Mouse (Mus musculus): ENCODE measurements around the gene Klk1b4.
"Not testable (repeated sequence)": the region's sequence is repeated elsewhere in the genome, so short reads cannot be mapped to it uniquely, and the experiment has no call there.

The Klk1b4 gene

DNA sequence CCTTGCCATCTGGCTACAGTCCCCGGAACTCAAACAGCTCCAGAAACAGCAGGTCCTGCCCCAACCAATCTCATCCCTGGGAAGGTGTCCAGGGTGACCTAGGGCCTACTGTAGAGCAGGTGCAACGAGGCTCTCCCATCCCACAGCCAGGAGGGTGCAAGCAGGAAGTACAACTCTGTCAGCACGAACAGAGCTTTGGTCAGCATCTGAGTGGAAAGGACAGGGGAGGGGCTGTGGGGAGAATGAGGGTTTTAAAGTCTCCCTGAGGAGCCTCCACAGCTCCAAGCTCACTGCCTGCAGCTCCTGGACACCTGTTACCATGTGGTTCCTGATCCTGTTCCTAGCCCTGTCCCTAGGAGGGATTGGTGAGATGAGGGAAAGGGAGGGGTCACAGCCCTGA, at the start of gene Klk1b4:
Gene Klk1b4, plus strand, starts transcription at position 301 of the 400 bp plus-strand sequence.
- DNase-seq, result not testable (repeated sequence)

- DNase-seq, result no peak
Observed at GRCm38 (mm10) chr7:44179299-44180045, 27.8 kb upstream of the Klk1b4 start.

- DNase-seq, result not testable (repeated sequence)
Observed at GRCm38 (mm10) chr7:44186516-44186915, 20.7 kb upstream of the Klk1b4 start.

GRCm38 (mm10) chr7:44187936-44188335, 19.3 kb upstream of the Klk1b4 start, which contains the start of gene Klk1b24:
Klk1b24 (plus strand) TSS chr7:44188236.
- not testable (repeated sequence) for DNase-seq

DNA sequence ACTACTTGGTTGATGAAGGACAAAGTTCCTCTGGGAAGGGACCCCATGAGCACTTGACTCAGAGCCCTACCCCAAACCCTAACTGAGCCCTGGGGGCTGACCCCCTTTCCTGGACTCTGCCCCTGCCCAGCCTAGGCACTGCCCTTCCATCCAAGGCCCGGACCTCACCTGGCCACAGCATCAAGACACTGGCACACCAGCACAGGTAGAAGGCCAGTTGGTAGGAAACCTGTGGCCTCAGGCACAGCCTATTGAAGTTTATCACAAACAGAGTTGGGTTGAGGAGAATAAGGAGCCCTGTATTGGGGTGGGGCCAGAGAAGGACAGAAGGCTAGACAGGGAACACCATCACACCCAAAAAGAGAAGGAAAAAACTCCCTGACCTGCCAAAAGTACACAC, 13.8 kb upstream of the Klk1b4 start:
- DNase-seq, result not testable (repeated sequence)

DNA sequence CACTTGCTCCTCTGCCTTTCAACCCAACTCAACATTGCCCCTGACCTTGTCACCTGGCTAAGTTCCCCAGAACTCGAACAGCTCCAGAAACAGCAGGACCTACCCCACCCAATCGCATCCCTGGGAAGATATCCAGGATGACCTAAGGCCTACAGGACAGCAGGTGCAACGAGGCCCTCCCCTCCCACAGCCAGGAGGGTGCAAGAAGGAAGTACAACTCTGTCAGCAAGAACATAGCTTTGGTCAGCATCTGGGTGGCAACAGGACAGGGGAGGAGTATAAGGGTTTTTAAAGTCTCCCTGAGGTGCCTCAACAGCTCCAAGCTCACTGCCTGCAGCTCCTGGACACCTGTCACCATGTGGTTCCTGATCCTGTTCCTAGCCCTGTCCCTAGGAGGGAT, 9.3 kb upstream of the Klk1b4 start, which contains the start of gene Klk1b3:
Gene Klk1b3, plus strand, starts transcription at position 301 of the 400 bp plus-strand sequence.
- no peak for DNase-seq

- no peak for DNase-seq
Observed at GRCm38 (mm10) chr7:44208307-44208706, 1.1 kb downstream of the Klk1b4 start.

DNA sequence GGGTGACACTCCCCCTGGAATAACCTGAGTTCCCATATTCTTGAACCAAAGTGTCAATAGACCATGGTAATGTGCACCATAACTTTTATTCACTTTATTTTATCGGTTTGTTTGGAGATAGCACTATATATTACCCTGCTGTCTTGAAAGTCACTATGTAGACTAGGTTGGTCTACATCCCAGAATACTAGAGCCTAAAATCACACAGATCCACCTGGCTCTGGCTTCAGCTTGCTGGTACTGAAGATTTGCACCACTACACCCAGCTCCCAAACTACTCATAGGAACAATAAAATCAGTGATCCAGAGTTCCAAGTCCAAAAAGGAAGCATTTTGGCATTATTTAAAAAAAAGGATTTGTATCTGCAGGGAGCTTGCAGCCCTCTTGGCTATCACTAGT, 8.4 kb downstream of the Klk1b4 start, which contains the start of gene Klk1b5:
Gene Klk1b5, plus strand, starts transcription at position 301 of the 400 bp plus-strand sequence.
- no peak for DNase-seq

GRCm38 (mm10) chr7:44221601-44222000, 14.4 kb downstream of the Klk1b4 start:
- DNase-seq, result not testable (repeated sequence)

DNA sequence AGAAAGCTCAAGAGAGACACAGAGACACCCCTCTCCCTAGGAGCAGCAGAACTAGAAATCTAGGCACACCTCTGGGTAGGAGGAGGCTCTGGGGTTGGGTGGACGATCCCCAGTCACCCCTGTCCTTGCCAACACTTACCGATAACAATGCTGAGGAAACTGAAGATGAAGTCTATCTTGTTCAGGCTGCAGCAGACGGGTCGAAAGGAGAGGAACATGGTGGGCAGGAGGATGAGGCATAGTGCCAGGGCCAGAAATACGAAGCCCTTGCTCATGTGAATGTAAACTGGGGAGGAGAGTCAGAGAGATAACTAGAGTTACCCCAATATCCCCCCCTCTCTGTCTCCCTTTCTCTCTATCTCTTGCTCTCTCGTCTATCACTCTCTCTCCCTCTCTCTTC, 15.1 kb downstream of the Klk1b4 start:
- not testable (repeated sequence) for DNase-seq

DNA sequence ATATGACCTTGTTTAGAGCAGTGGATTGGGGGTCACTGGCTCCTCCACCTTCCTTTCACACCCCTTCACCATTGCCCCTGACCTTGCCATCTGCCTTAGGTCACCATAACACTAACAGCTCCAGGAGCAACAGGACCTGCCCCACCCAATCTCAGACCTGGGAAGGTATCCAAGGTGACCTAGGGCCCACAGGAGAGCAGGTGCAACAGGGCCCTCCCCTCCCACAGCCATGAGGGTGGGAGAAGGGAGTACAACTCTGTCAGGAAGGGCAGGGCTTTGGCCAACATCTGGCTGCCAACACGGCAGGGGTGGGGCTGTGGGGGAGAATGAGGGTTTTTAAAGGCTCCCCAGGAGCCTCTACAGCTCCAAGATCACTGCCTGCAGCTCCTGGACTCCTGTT, 17.8 kb downstream of the Klk1b4 start, which contains the start of gene Klk1:
Gene Klk1, plus strand, starts transcription at position 285 of the 400 bp plus-strand sequence.
- DNase-seq, result no peak

DNA sequence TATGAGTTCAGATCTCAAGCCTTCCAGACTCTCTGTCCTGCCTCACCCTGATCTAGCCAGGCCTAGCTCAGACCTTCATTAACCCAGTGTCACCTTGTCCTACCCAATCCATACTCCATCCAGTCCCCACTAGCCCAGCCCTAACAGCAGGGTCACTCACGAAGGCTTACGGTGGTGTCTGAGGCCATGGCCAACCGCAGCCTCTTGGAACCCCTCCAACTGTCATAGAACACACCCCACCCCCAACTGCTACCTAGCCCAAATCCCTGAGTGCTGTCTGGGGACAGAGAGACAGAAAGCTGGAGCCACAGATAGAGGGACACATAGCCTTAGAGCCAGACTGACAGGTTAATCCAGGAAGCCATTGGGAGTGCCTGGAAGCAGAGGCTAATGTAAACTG, 28.7 kb downstream of the Klk1b4 start, which contains the start of gene Gm36864:
Gene Gm36864, plus strand, starts transcription at position 269 of the 400 bp plus-strand sequence.
- no peak for DNase-seq

DNA sequence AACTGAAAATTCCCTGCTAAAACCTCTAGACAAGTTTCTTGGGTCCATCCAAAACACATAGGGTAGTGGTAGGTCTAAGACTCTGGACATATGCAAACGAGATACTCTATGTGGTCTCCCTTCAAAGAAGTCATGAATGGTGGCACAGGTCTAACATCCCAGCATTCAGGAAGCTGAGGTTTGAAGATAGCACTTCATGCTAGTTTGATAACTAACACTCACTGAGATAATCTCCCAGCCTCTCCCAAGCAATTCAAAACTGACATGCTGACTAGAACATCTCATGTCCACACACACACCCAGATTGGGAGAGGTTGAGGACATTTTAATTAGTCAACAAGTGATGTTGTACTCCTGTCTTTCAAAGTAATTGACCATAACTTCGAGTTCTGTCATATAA, 32.7 kb downstream of the Klk1b4 start:
- DNase-seq, result no peak

DNA sequence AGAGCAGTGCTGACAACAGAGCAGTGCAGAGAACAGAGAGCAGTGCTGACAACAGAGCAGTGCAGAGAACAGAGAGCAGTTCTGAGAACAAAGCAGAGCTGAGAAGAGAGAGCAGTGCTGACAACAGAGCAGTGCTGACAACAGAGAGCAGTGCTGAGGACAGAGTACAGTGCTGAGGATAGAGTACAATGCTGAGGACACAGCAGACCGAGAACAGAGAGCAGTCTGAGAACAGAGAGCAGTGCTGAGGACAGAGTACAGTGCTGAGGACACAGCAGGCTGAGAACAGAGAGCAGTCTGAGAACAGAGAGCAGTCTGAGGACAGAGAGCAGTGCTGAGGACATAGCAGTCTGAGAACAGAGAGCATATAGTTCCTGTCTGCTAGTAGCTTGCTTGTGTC, 33.5 kb downstream of the Klk1b4 start:
- DNase-seq, result no peak

DNA sequence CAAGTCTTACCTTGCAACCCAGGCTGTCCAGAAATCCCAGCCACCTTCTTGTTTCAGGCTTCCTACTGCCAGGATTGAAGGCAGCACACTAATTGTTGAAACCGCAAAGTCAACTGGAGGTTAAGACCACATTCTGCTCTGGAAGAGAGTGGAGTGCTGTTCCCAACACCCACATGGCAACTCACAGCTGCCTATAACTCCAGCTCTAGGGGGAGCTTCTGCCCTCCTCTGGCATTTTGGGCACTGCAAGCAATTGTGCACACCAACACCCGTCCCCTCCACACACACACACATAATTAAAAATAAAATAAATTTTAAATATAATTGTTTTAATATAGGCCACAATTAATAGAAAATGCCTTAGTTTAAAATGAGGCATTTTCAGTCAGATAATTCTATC, 33.9 kb downstream of the Klk1b4 start:
- no peak for DNase-seq

DNA sequence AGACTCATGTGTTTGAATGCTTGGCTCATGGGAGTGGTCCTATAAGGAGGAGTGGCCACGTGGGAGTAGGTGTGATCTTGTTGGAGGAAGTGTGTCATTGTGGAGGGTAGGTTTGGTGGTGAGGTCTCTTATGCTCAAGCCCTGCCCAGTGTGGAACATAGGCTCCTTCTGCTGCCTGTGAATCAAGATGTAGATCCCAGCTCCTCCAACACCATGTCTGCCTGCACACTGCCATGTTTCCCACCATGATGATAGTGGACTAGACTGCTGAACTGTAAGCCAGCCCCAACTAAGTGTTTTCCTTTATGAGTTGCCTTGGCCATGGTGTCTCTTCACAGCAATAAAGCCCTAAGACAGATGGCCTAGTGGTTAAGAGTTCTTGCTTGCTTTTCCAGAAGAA, 36.8 kb downstream of the Klk1b4 start:
- DNase-seq, result no peak

- DNase-seq, result peak; percentile 91
Observed at GRCm38 (mm10) chr7:44246055-44246983, 39.1 kb downstream of the Klk1b4 start, which contains the start of the genes 1700028J19Rik and 2410002F23Rik. 1700028J19Rik (minus strand) TSS chr7:44246695. 2410002F23Rik (plus strand) TSS chr7:44246722.

- DNase-seq, result no peak
Observed at GRCm38 (mm10) chr7:44246984-44247470, 39.8 kb downstream of the Klk1b4 start.

GRCm38 (mm10) chr7:44247971-44248370, 40.7 kb downstream of the Klk1b4 start:
- DNase-seq, result no peak

- no peak for DNase-seq
Observed at GRCm38 (mm10) chr7:44249248-44249647, 42.0 kb downstream of the Klk1b4 start.

- not testable (repeated sequence) for DNase-seq
Observed at GRCm38 (mm10) chr7:44250732-44251275, 43.6 kb downstream of the Klk1b4 start.

GRCm38 (mm10) chr7:44253023-44253616, 45.9 kb downstream of the Klk1b4 start:
- DNase-seq, result no peak

Measured in cerebellum, adult 11 months (tissue).